Mouse (Mus musculus) kidney, embryonic 15.5 days (tissue): Measurements from ENCODE around the gene Map6. TPM values are rescaled to one million over a fixed set of nuclear protein-coding genes. Genes with fewer than 3 reads are reported as not detected.

Experiments used
- ATAC-seq: fragments of 200-750 bp; cut with Nextera tagmentation; replicated peaks from 2 replicates; pipeline ENCODE4 v1.8.0; 2017; ENCODE audit warnings: moderate TSS enrichment; ENCODE audit not compliant: low FRiP score
- H3K27ac ChIP-seq: fragments of 300-500 bp; sonication (generic); 2 replicates; pipeline ENCODE4 v1.5.1; 2015; ENCODE audit warnings: mild to moderate bottlenecking, inconsistent platforms
- H3K27me3 ChIP-seq: fragments of 300-500 bp; sonication (generic); 2 replicates; pipeline ENCODE4 v1.6.1; 2015; ENCODE audit warnings: inconsistent platforms
- H3K36me3 ChIP-seq: fragments of 300-500 bp; sonication (generic); 2 replicates; pipeline ENCODE4 v1.6.1; 2015; ENCODE audit warnings: inconsistent platforms
- H3K4me1 ChIP-seq: fragments of 300-500 bp; sonication (generic); 2 replicates; pipeline ENCODE4 v1.6.1; 2015; ENCODE audit warnings: inconsistent platforms
- H3K4me2 ChIP-seq: fragments of 300-500 bp; sonication (generic); 2 replicates; pipeline ENCODE4 v1.6.1; 2015; ENCODE audit warnings: moderate library complexity, mild to moderate bottlenecking, inconsistent platforms
- H3K4me3 ChIP-seq: fragments of 300-500 bp; sonication (generic); replicated peaks from 2 replicates; pipeline ENCODE4 v1.5.1; 2015; ENCODE audit warnings: mild to moderate bottlenecking, inconsistent platforms
- H3K9ac ChIP-seq: fragments of 300-500 bp; sonication (generic); 2 replicates; pipeline ENCODE4 v1.6.1; 2015; ENCODE audit warnings: mild to moderate bottlenecking, inconsistent platforms
- H3K9me3 ChIP-seq: fragments of 300-500 bp; sonication (generic); replicated peaks from 2 replicates; pipeline ENCODE4 v1.6.1; 2016; ENCODE audit warnings: inconsistent platforms
- WGBS: fragments of 180-500 bp; shearing (Covaris S2); methylation state at CpG from one replicate; pipeline ENCODE4 v1.1.7; 2015; ENCODE audit warnings: mixed read lengths; 5-methylcytosine and 5-hydroxymethylcytosine counted together
- polyA plus RNA-seq: library from polyadenylated mRNA; unstranded; fragments of >200 nt; fragmentation: Nextera tagmentation; extraction: Ambion mirVana; gene quantifications from 2 replicates; pipeline ENCODE4 v1.2.1, GENCODE M21; 2015

Gene Map6
- polyA plus RNA-seq: 2.1 and 4.2 TPM in 2 replicates

- 2% methylated on average over 34 of the region's 34 CpGs for WGBS
- Histone ChIP-seq H3K4me1 (peaks cover 26% of the 10 kb centered on the region), H3K9ac (no peak within 1 kb of the TSS; the same call in 1 of the 2 replicates)
Measured at GRCm38 (mm10) chr7:99267251-99267896, at the start of gene Map6. Gene Map6 (plus strand): TSS chr7:99267447.

GRCm38 (mm10) chr7:99224225-99224624, 43.0 kb upstream of the Map6 start:
- no peaks in the 10 kb centered on the region for H3K27me3 ChIP-seq
- 66% methylated on average over 7 of the region's 7 CpGs for WGBS
- H3K4me3 ChIP-seq: no peak overlapping the region
- H3K4me2 ChIP-seq: no peak overlapping the region
- no peaks in the 10 kb centered on the region for H3K9me3 ChIP-seq
- no peak for ATAC-seq
- H3K27ac ChIP-seq: no peak overlapping the region
- H3K4me1 ChIP-seq: 0 out of 2 replicates have a peak, but pooled peaks cover 2% of the 10 kb centered on the region
- H3K36me3 ChIP-seq: no peaks in the 10 kb centered on the region
- H3K9ac ChIP-seq: no peak overlapping the region

More at GRCm38 (mm10) chr7:99267251-99267896, at the start of gene Map6:
- H3K27ac ChIP-seq: no peak within 1 kb of the TSS
- no peak for ATAC-seq
- peak within 1 kb of the TSS; percentile 50 for H3K4me3 ChIP-seq
- peaks cover 78% of the 10 kb centered on the region for H3K27me3 ChIP-seq
- H3K36me3 ChIP-seq: no peaks in the 10 kb centered on the region
- H3K4me2 ChIP-seq: peak within 1 kb of the TSS; percentile 82
- no peaks in the 10 kb centered on the region for H3K9me3 ChIP-seq

- Histone ChIP-seq H3K36me3 (no peaks in the 10 kb centered on the region), H3K27ac (peak overlapping the region; percentile 62; the same call in 1 of the 2 replicates), H3K4me3 (no peak overlapping the region), H3K9ac (no peak overlapping the region), H3K4me2 (no peak overlapping the region), H3K9me3 (no peaks in the 10 kb centered on the region), H3K4me1 (0 out of 2 replicates have a peak, but pooled peaks cover 2% of the 10 kb centered on the region), H3K27me3 (no peaks in the 10 kb centered on the region)
- peak; percentile 72 for ATAC-seq
- 31% methylated on average over 1 of the region's 1 CpGs for WGBS
Measured at GRCm38 (mm10) chr7:99224648-99225190, 42.5 kb upstream of the Map6 start.

GRCm38 (mm10) chr7:99225421-99225820, 41.8 kb upstream of the Map6 start:
- no peak overlapping the region for H3K4me3 ChIP-seq
- no peak for ATAC-seq
- peak overlapping the region; percentile 62; the same call in 1 of the 2 replicates for H3K27ac ChIP-seq
- H3K27me3 ChIP-seq: no peaks in the 10 kb centered on the region
- H3K4me2 ChIP-seq: no peak overlapping the region
- no peaks in the 10 kb centered on the region for H3K36me3 ChIP-seq
- H3K4me1 ChIP-seq: 0 out of 2 replicates have a peak, but pooled peaks cover 2% of the 10 kb centered on the region
- WGBS: 71% methylated on average over 6 of the region's 6 CpGs
- H3K9ac ChIP-seq: no peak overlapping the region
- no peaks in the 10 kb centered on the region for H3K9me3 ChIP-seq

DNA sequence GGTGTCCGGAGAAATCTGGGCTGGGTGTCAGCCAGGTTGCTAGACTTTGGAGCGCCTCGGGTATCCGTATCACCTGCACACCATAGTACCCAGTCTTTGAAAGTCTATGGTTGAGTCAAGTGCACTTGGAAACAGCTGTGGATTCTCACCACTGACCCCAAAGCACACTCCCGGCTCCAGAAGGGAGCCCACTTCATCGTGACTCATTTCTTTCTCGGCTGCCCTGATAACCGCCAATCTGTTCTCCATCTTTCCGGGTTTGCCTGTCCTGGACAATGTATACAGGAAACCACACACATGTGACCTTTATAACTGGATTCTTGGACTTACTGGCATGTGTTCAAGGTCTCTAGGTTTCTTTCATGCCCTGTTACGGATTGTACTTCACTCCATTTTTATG, 40.6 kb upstream of the Map6 start:
- H3K4me2 ChIP-seq: no peak overlapping the region
- H3K9ac ChIP-seq: no peak overlapping the region
- no peak overlapping the region for H3K4me3 ChIP-seq
- H3K27me3 ChIP-seq: no peaks in the 10 kb centered on the region
- no peak for ATAC-seq
- no peaks in the 10 kb centered on the region for H3K36me3 ChIP-seq
- 84% methylated on average over 10 of the region's 10 CpGs for WGBS
- no peak overlapping the region for H3K27ac ChIP-seq
- 0 out of 2 replicates have a peak, but pooled peaks cover 2% of the 10 kb centered on the region for H3K4me1 ChIP-seq
- H3K9me3 ChIP-seq: no peaks in the 10 kb centered on the region

DNA sequence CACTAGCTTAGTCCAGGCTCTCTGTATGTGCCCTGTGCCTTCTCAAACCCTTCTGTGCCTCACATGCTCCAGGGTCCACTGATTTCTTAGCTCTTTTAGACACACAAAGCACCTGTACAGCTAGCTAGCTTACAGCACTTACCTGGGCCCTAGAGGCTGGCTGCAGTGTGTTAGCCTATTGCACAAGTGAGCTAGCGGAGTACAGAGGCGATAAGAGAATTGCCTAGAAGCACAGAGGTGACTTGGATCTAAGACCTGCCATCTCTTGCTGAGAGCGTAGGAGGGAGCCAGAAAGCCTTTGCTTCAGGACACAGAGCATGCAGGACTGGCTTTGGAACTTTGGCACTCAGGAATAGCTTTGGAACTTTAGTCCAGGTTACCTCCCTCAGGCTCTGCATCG, 40.0 kb upstream of the Map6 start:
- WGBS: 97% methylated on average over 4 of the region's 4 CpGs
- no peak overlapping the region for H3K4me2 ChIP-seq
- no peak for ATAC-seq
- no peak overlapping the region for H3K4me3 ChIP-seq
- 0 out of 2 replicates have a peak, but pooled peaks cover 2% of the 10 kb centered on the region for H3K4me1 ChIP-seq
- H3K27ac ChIP-seq: no peak overlapping the region
- no peaks in the 10 kb centered on the region for H3K36me3 ChIP-seq
- H3K9ac ChIP-seq: no peak overlapping the region
- H3K9me3 ChIP-seq: no peaks in the 10 kb centered on the region
- no peaks in the 10 kb centered on the region for H3K27me3 ChIP-seq

DNA sequence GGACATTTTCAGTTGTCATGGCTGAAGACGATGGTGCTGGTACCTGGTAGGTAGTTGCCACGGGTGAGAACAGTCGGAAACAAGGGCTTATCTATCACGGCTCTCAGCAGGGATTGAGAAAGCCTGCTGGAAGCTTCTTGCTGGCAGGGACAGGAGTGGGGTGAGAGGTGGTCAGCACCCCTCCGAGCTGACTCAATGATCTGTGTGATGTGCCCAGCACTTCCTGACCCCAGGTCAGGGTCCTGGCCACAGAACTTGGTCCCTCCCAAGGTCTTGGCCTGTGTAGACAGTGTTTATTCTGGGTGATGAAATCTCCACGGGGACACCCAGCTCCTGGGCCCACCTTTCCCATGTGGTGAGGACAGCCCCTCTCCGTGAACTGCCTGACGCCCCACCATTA, 38.4 kb upstream of the Map6 start:
- no peak overlapping the region for H3K4me2 ChIP-seq
- no peak overlapping the region for H3K27ac ChIP-seq
- no peaks in the 10 kb centered on the region for H3K27me3 ChIP-seq
- 72% methylated on average over 8 of the region's 8 CpGs for WGBS
- no peak overlapping the region for H3K9ac ChIP-seq
- H3K4me1 ChIP-seq: 0 out of 2 replicates have a peak, but pooled peaks cover 2% of the 10 kb centered on the region
- H3K4me3 ChIP-seq: no peak overlapping the region
- H3K9me3 ChIP-seq: no peaks in the 10 kb centered on the region
- H3K36me3 ChIP-seq: no peaks in the 10 kb centered on the region
- peak; percentile 30; the same call in 1 of the 2 replicates for ATAC-seq

DNA sequence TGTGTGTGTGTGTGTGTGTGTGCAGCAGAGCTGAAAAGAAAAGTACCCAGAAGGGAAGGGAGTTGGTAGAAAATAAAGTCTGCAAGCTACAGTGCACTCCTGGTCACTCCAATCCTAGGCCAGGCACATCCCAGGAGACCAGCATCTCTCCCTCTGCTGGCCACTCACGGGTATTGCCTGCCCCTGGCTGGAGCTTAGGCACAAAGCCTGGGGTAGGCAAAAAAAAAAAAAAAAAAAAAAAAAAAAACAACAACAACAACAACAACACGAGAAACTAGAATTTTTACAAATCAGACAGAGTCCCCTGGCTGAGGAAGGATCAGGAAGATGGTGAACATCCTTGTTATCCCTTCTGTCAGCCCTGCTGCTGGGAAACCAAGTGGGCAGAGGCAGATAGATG, 37.8 kb upstream of the Map6 start:
- no peak; the same call in 1 of the 2 replicates for ATAC-seq
- no peaks in the 10 kb centered on the region for H3K27me3 ChIP-seq
- no peak overlapping the region for H3K4me2 ChIP-seq
- H3K9ac ChIP-seq: no peak overlapping the region
- no peak overlapping the region for H3K4me3 ChIP-seq
- H3K4me1 ChIP-seq: 0 out of 2 replicates have a peak, but pooled peaks cover 2% of the 10 kb centered on the region
- H3K36me3 ChIP-seq: no peaks in the 10 kb centered on the region
- H3K9me3 ChIP-seq: no peaks in the 10 kb centered on the region
- 9% methylated on average over 2 of the region's 2 CpGs for WGBS
- 0 out of 2 replicates have a peak overlapping the region, but pooled peaks have one; percentile 7 for H3K27ac ChIP-seq

DNA sequence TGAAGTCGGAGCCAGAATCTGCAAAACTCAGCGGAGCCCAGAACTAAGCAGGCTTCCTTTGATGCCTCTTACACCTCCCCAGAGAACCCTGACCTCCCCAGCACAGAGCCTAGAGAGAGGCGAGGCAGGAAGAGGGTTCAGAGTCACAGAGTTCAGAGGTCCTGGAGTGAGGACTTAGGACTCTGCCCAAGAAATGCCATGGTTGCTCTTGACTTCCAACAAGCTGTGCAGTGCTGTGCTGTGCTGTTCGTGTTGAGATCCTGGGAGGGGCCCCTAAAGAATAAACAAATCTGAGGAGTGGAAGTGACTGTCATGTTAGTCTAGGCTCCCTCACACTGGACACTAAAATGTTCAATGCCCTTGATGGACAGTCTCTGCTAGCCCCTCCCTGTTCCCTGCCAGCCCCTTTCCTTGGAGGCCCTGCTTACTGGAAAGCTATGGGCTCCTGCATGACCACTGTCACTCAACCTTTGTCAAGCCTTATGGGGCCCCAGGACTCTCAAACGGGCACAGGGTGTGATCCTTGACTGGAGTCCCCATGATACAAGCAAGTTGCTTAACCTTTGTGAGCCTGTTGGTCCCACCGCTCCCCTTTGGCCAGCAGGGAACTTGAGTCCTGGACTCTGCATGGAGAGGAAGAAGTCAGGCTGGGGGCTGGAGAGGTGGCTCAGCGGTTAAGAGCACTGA, 37.0 kb upstream of the Map6 start:
- peak; percentile 45; the same call in 1 of the 2 replicates for ATAC-seq
- H3K4me3 ChIP-seq: no peak overlapping the region
- no peaks in the 10 kb centered on the region for H3K4me1 ChIP-seq
- H3K27me3 ChIP-seq: no peaks in the 10 kb centered on the region
- no peaks in the 10 kb centered on the region for H3K36me3 ChIP-seq
- no peaks in the 10 kb centered on the region for H3K9me3 ChIP-seq
- 58% methylated on average over 7 of the region's 7 CpGs for WGBS
- no peak overlapping the region for H3K9ac ChIP-seq
- H3K4me2 ChIP-seq: no peak overlapping the region
- H3K27ac ChIP-seq: 0 out of 2 replicates have a peak overlapping the region, but pooled peaks have one; percentile 7

DNA sequence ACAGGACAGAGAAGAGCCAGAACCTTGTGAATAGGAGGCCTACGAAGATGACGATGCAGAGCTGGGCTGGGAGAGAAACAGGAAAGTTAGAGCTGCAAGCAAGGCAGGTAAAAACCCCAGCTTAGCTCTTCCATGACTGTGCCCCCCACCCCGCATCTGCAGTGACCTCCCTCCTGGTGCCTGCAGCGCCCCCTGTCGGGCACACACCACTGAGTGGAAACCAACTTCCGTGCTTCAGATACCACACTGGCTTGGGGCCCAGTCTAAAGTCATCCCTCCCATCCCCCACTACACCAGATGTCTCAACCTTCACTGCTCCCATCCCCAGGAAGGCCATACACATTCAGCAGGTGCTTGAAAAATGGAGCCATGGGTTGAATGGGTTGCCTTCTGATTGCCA, 34.7 kb upstream of the Map6 start:
- ATAC-seq: no peak
- Histone ChIP-seq H3K36me3 (no peaks in the 10 kb centered on the region), H3K4me3 (no peak overlapping the region), H3K27me3 (no peaks in the 10 kb centered on the region; the same call in none of the 2 replicates), H3K9ac (no peak overlapping the region), H3K27ac (no peak overlapping the region), H3K4me2 (no peak overlapping the region), H3K4me1 (0 out of 2 replicates have a peak, but pooled peaks cover 7% of the 10 kb centered on the region), H3K9me3 (no peaks in the 10 kb centered on the region)
- WGBS: 67% methylated on average over 6 of the region's 6 CpGs

GRCm38 (mm10) chr7:99234916-99235315, 32.3 kb upstream of the Map6 start:
- Histone ChIP-seq H3K4me1 (peaks cover 18% of the 10 kb centered on the region), H3K9ac (no peak overlapping the region), H3K4me3 (no peak overlapping the region), H3K27ac (no peak overlapping the region), H3K4me2 (no peak overlapping the region), H3K27me3 (peaks cover 11% of the 10 kb centered on the region), H3K9me3 (no peaks in the 10 kb centered on the region), H3K36me3 (no peaks in the 10 kb centered on the region)
- no peak for ATAC-seq
- 40% methylated on average over 2 of the region's 2 CpGs for WGBS

DNA sequence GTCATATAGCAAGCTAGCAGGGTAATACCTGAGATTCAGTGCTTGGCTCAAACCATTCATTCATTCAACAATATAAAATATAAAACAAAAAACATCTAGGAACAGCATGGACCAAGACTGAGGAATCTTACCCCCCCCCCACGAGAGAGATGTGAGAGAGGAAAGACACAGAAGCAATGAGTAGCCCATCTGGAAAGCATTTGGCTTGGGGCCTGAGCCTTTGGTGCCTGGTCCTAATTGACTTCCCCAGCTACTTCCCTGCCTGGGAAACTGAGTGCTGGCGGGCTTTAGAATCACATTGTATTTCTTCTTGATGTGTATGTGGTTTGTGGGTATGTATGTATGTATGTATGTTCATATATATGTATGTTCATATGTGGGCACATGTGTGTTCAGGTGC, 31.6 kb upstream of the Map6 start:
- no peak overlapping the region for H3K9ac ChIP-seq
- H3K27ac ChIP-seq: no peak overlapping the region
- H3K36me3 ChIP-seq: no peaks in the 10 kb centered on the region
- peaks cover 18% of the 10 kb centered on the region for H3K4me1 ChIP-seq
- peaks cover 11% of the 10 kb centered on the region for H3K27me3 ChIP-seq
- H3K4me2 ChIP-seq: no peak overlapping the region
- no peak overlapping the region for H3K4me3 ChIP-seq
- no peak for ATAC-seq
- H3K9me3 ChIP-seq: no peaks in the 10 kb centered on the region
- 62% methylated on average over 2 of the region's 2 CpGs for WGBS
